Mouse (Mus musculus): ENCODE results near the gene Cd2bp2. TPM values are rescaled to one million over a fixed set of nuclear protein-coding genes. Genes with fewer than 3 reads are reported as not detected.

Gene Cd2bp2
- polyA plus RNA-seq, 1 experiment from 2014 or later = 22.8 TPM

- peak overlapping the region; percentile 93 for H3K4me3 ChIP-seq (ENCODE audit: low read depth, low read length)
- WGBS = under 1% methylated on average over 51 of the region's 53 CpGs
- H3K9me3 ChIP-seq (ENCODE audit: control insufficient read depth, low read length) = no peaks in the 10 kb centered on the region
- peak overlapping the region; percentile 98 for H3K4me2 ChIP-seq (replicated peaks; ENCODE audit: low read depth)
- no peak for ATAC-seq (ENCODE audit: low FRiP score, low TSS enrichment)
- peak overlapping the region; percentile 91 for H3K27ac ChIP-seq (replicated peaks)
- peak; percentile 33 for DNase-seq (ENCODE audit: low spot score)
- no peaks in the 10 kb centered on the region for H3K27me3 ChIP-seq (ENCODE audit: control insufficient read depth, insufficient read depth, low read length)
- peaks cover 9% of the 10 kb centered on the region for H3K36me3 ChIP-seq (ENCODE audit: control insufficient read depth, insufficient read depth, low read length)
- peaks cover 3% of the 10 kb centered on the region; the same call in 1 of the 2 replicates for H3K4me1 ChIP-seq (replicated peaks; ENCODE audit: control insufficient read depth, insufficient read depth)
- H3K9ac ChIP-seq (ENCODE audit: low read length) = peak overlapping the region; percentile 92
- TF ChIP-seq EP300 (optimal IDR thresholded peaks at IDR 0.05) (no peak), CTCF (IDR thresholded peaks at IDR 0.05; ENCODE audit: low read depth) (no peak)
These were observed 11.8 kb upstream of the Cd2bp2 start for GRCm38 (mm10) chr7:127207374-127208294.

- H3K9ac ChIP-seq (ENCODE audit: low read length) = peak overlapping the region; percentile 92
- 44% methylated on average over 2 of the region's 2 CpGs for WGBS
- peaks cover 11% of the 10 kb centered on the region for H3K36me3 ChIP-seq (ENCODE audit: control insufficient read depth, insufficient read depth, low read length)
- H3K4me3 ChIP-seq (ENCODE audit: low read depth, low read length) = peak overlapping the region; percentile 93
- ATAC-seq (ENCODE audit: low FRiP score, low TSS enrichment) (no peak), DNase-seq (ENCODE audit: low spot score) (peak; percentile 37)
- peaks cover 3% of the 10 kb centered on the region; the same call in 1 of the 2 replicates for H3K4me1 ChIP-seq (replicated peaks; ENCODE audit: control insufficient read depth, insufficient read depth)
- peak overlapping the region; percentile 91 for H3K27ac ChIP-seq (replicated peaks)
- peak overlapping the region; percentile 98 for H3K4me2 ChIP-seq (replicated peaks; ENCODE audit: low read depth)
- no peaks in the 10 kb centered on the region for H3K27me3 ChIP-seq (ENCODE audit: control insufficient read depth, insufficient read depth, low read length)
- no peaks in the 10 kb centered on the region for H3K9me3 ChIP-seq (ENCODE audit: control insufficient read depth, low read length)
- TF ChIP-seq EP300 (optimal IDR thresholded peaks at IDR 0.05) (no peak), CTCF (IDR thresholded peaks at IDR 0.05; ENCODE audit: low read depth) (no peak)
These were observed 10.8 kb upstream of the Cd2bp2 start for GRCm38 (mm10) chr7:127206606-127207005.

- DNase-seq (ENCODE audit: low spot score) (no peak), ATAC-seq (ENCODE audit: low FRiP score, low TSS enrichment) (no peak)
- 44% methylated on average over 11 of the region's 11 CpGs for WGBS
- H3K36me3 ChIP-seq (ENCODE audit: control insufficient read depth, insufficient read depth, low read length) = peaks cover 17% of the 10 kb centered on the region; the same call in 1 of the 2 replicates
- H3K9me3 ChIP-seq (ENCODE audit: control insufficient read depth, low read length) = no peaks in the 10 kb centered on the region
- TF ChIP-seq CTCF (IDR thresholded peaks at IDR 0.05; ENCODE audit: low read depth) = no peak
- TF ChIP-seq EP300 (optimal IDR thresholded peaks at IDR 0.05) = no peak
- H3K27ac ChIP-seq (replicated peaks) = peak overlapping the region; percentile 69
- H3K4me3 ChIP-seq (ENCODE audit: low read depth, low read length) = peak overlapping the region; percentile 64
- no peaks in the 10 kb centered on the region for H3K27me3 ChIP-seq (ENCODE audit: control insufficient read depth, insufficient read depth, low read length)
- H3K4me2 ChIP-seq (replicated peaks; ENCODE audit: low read depth) = peak overlapping the region; percentile 68
- H3K9ac ChIP-seq (ENCODE audit: low read length) = peak overlapping the region; percentile 61
- H3K4me1 ChIP-seq (replicated peaks; ENCODE audit: control insufficient read depth, insufficient read depth) = peaks cover 3% of the 10 kb centered on the region; the same call in 1 of the 2 replicates
These were observed 634 bp upstream of the Cd2bp2 start for GRCm38 (mm10) chr7:127196484-127196883.

GRCm38 (mm10) chr7:127194633-127195029 is 1.2 kb downstream of the Cd2bp2 start:
- peak overlapping the region; percentile 64 for H3K4me3 ChIP-seq (ENCODE audit: low read depth, low read length)
- no peak for TF ChIP-seq EP300 (optimal IDR thresholded peaks at IDR 0.05)
- TF ChIP-seq CTCF (IDR thresholded peaks at IDR 0.05; ENCODE audit: low read depth) = no peak
- no peak overlapping the region for H3K27ac ChIP-seq (replicated peaks)
- H3K4me2 ChIP-seq (replicated peaks; ENCODE audit: low read depth) = peak overlapping the region; percentile 70
- H3K4me1 ChIP-seq (replicated peaks; ENCODE audit: control insufficient read depth, insufficient read depth) = peaks cover 3% of the 10 kb centered on the region; the same call in 1 of the 2 replicates
- H3K27me3 ChIP-seq (ENCODE audit: control insufficient read depth, insufficient read depth, low read length) = no peaks in the 10 kb centered on the region
- ATAC-seq (ENCODE audit: low FRiP score, low TSS enrichment) (no peak), DNase-seq (ENCODE audit: low spot score) (no peak)
- H3K9ac ChIP-seq (ENCODE audit: low read length) = no peak overlapping the region; the same call in 1 of the 2 replicates
- H3K36me3 ChIP-seq (ENCODE audit: control insufficient read depth, insufficient read depth, low read length) = peaks cover 17% of the 10 kb centered on the region; the same call in 1 of the 2 replicates
- no peaks in the 10 kb centered on the region for H3K9me3 ChIP-seq (ENCODE audit: control insufficient read depth, low read length)
- 60% methylated on average over 7 of the region's 7 CpGs for WGBS

- no peak overlapping the region for H3K27ac ChIP-seq (replicated peaks)
- DNase-seq (ENCODE audit: low spot score) (no peak), ATAC-seq (ENCODE audit: low FRiP score, low TSS enrichment) (no peak)
- no peak overlapping the region for H3K4me2 ChIP-seq (replicated peaks; ENCODE audit: low read depth)
- H3K4me3 ChIP-seq (ENCODE audit: low read depth, low read length) = no peak overlapping the region
- peaks cover 14% of the 10 kb centered on the region; the same call in 1 of the 2 replicates for H3K36me3 ChIP-seq (ENCODE audit: control insufficient read depth, insufficient read depth, low read length)
- H3K4me1 ChIP-seq (replicated peaks; ENCODE audit: control insufficient read depth, insufficient read depth) = peaks cover 3% of the 10 kb centered on the region; the same call in 1 of the 2 replicates
- H3K27me3 ChIP-seq (ENCODE audit: control insufficient read depth, insufficient read depth, low read length) = no peaks in the 10 kb centered on the region
- WGBS = 90% methylated on average over 17 of the region's 17 CpGs
- no peaks in the 10 kb centered on the region for H3K9me3 ChIP-seq (ENCODE audit: control insufficient read depth, low read length)
- H3K9ac ChIP-seq (ENCODE audit: low read length) = no peak overlapping the region
- TF ChIP-seq CTCF (IDR thresholded peaks at IDR 0.05; ENCODE audit: low read depth) (no peak), EP300 (optimal IDR thresholded peaks at IDR 0.05) (no peak)
These were observed 1.7 kb downstream of the Cd2bp2 start for GRCm38 (mm10) chr7:127194011-127194632.

All from stomach, postnatal 0 days (tissue).